In the genomic region with DNA sequence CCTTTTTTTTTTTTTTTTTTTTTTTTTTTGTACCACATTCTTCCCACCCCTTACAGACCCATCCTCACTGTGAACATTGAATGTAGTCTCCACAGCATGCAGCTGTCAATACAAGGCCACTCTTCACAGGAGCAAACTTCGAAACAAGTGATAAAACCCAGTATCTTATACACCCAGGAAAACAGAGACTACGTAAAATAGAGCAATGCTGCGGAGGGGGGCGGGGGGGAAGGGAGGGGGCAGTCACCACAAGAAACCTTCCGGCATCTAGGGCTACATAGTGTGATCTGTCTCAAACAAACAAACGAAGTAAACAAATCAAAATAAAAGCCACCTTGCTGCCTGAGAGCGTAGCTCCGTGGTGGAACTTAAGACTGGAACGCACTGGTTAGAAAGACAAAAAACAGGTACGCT, we compare ENCODE assay signal across 8 mouse cellular contexts. TPM values are rescaled to one million over a fixed set of nuclear protein-coding genes. Genes with fewer than 3 reads are reported as not detected.
DNase-seq lines count a peak whose midpoint lies in the region; ATAC-seq and TF ChIP-seq lines count a peak whose summit lies in the region.

No protein-coding gene starts in this region.

- peak overlapping the region; percentile 49 for H3K27ac ChIP-seq in heart, embryonic 15.5 days
- H3K27ac ChIP-seq in MEL (ENCODE audit: control insufficient read depth, low read depth, low read length): peak overlapping the region; percentile 81
- H3K27ac ChIP-seq in forebrain, embryonic 14.5 days (ENCODE audit: low read depth, low read length): no peak overlapping the region
- H3K27ac ChIP-seq in liver, embryonic 16.5 days (ENCODE audit: low read length): no peak overlapping the region

- no peaks in the 10 kb centered on the region for H3K9me3 ChIP-seq in heart, embryonic 15.5 days (replicated peaks)
- no peaks in the 10 kb centered on the region for H3K9me3 ChIP-seq in MEL (replicated peaks; ENCODE audit: insufficient read depth, low read length)
- H3K9me3 ChIP-seq in forebrain, embryonic 14.5 days (replicated peaks; ENCODE audit: control insufficient read depth, low read length): no peaks in the 10 kb centered on the region
- H3K9me3 ChIP-seq in liver, embryonic 16.5 days (replicated peaks; ENCODE audit: control insufficient read depth, low read length): no peaks in the 10 kb centered on the region

- TF ChIP-seq POLR2A in MEL (IDR thresholded peaks at IDR 0.05; ENCODE audit: control insufficient read depth in 1 of 2, insufficient read depth in 1 of 2, low read depth in 1 of 2, low read length in 2 of 2, poor library complexity in 1 of 2): no peak

- peak overlapping the region; percentile 82 for H3K4me3 ChIP-seq in heart, embryonic 15.5 days
- peak overlapping the region; percentile 93 to 99 for H3K4me3 ChIP-seq in MEL (ENCODE audit: control insufficient read depth in 1 of 2, insufficient read depth in 1 of 2, low read depth in 2 of 2, low read length in 2 of 2)
- H3K4me3 ChIP-seq in forebrain, embryonic 14.5 days (ENCODE audit: low read depth, low read length): peak overlapping the region; percentile 87
- peak overlapping the region; percentile 86 for H3K4me3 ChIP-seq in liver, embryonic 16.5 days (ENCODE audit: low read depth, low read length)

- intact Hi-C loops in heart, postnatal 25 days (cut with DNase I): no loop called here

- ATAC-seq in heart, embryonic 15.5 days (replicated peaks; ENCODE audit: insufficient number of reproducible peaks, insufficient read depth, low FRiP score, low read depth): no peak
- ATAC-seq in forebrain, embryonic 14.5 days: peak; percentile 35
- peak; percentile 51 for ATAC-seq in liver, embryonic 16.5 days (ENCODE audit: low read depth)

- H3K79me2 ChIP-seq in MEL (ENCODE audit: control insufficient read depth, insufficient read depth, low read length, poor library complexity): peaks cover 15% of the 10 kb centered on the region

- peak overlapping the region; percentile 68 for H3K9ac ChIP-seq in heart, embryonic 15.5 days
- H3K9ac ChIP-seq in MEL (ENCODE audit: control insufficient read depth, low read depth, low read length, poor library complexity, severe bottlenecking): peak overlapping the region; percentile 97
- H3K9ac ChIP-seq in forebrain, embryonic 14.5 days (ENCODE audit: low read length): peak overlapping the region; percentile 89
- H3K9ac ChIP-seq in liver, embryonic 16.5 days (ENCODE audit: low read depth, low read length): peak overlapping the region; percentile 80

- TF ChIP-seq EP300 in MEL (IDR thresholded peaks at IDR 0.05; ENCODE audit: low read depth in 1 of 2, low read length in 2 of 2): no peak

- peaks cover 12% of the 10 kb centered on the region for H3K4me1 ChIP-seq in heart, embryonic 15.5 days (replicated peaks)
- H3K4me1 ChIP-seq in MEL (ENCODE audit: control insufficient read depth in 1 of 2, insufficient read depth in 2 of 2, low read length in 2 of 2): peaks cover 3 to 5% of the 10 kb centered on the region in 2 experiments
- H3K4me1 ChIP-seq in forebrain, embryonic 14.5 days (ENCODE audit: control insufficient read depth, insufficient read depth, low read length): peaks cover 5% of the 10 kb centered on the region; the same call in 1 of the 2 replicates
- H3K4me1 ChIP-seq in liver, embryonic 16.5 days (ENCODE audit: control insufficient read depth, low read depth, low read length): peaks cover 4% of the 10 kb centered on the region

- peaks cover 7% of the 10 kb centered on the region for H3K36me3 ChIP-seq in heart, embryonic 15.5 days
- peaks cover 0 to 6% of the 10 kb centered on the region in 2 experiments; a peak in 3 of 4 replicates for H3K36me3 ChIP-seq in MEL (ENCODE audit: control insufficient read depth in 1 of 2, insufficient read depth in 2 of 2, low read length in 2 of 2)
- 0 out of 2 replicates have a peak, but pooled peaks cover 5% of the 10 kb centered on the region for H3K36me3 ChIP-seq in forebrain, embryonic 14.5 days (ENCODE audit: control insufficient read depth, insufficient read depth, low read length)
- H3K36me3 ChIP-seq in liver, embryonic 16.5 days (ENCODE audit: control insufficient read depth, insufficient read depth): peaks cover 1% of the 10 kb centered on the region; the same call in 1 of the 2 replicates

- TF ChIP-seq CTCF in MEL (IDR thresholded peaks at IDR 0.05 in 2 of 3, conservative IDR thresholded peaks at IDR 0.05 in 1 of 3; ENCODE audit: control insufficient read depth in 1 of 3, insufficient read depth in 1 of 3, low read depth in 2 of 3, low read length in 3 of 3, poor library complexity in 1 of 3, severe bottlenecking in 1 of 3): no peak

- WGBS in heart, embryonic 15.5 days: 2% methylated on average over 10 of the region's 10 CpGs
- 9% methylated on average over 10 of the region's 10 CpGs for WGBS in forebrain, embryonic 14.5 days
- 1% methylated on average over 10 of the region's 10 CpGs for WGBS in liver, embryonic 16.5 days (ENCODE audit: insufficient replicate concordance)

- no peak for DNase-seq in heart, postnatal 25 days (ENCODE audit: low spot score)
- DNase-seq in MEL (ENCODE audit: low read depth, low spot score): peak; percentile 52
- DNase-seq in forebrain, embryonic 14.5 days (ENCODE audit: low spot score): no peak
- DNase-seq in adrenal gland, postnatal 14 days: no peak
- DNase-seq in gastrocnemius, adult 18-20 months (ENCODE audit: low spot score): no peak
- no peak for DNase-seq in layer of hippocampus, adult 8-10 months (ENCODE audit: low spot score in 2 of 2)

- no peak for TF ChIP-seq RAD21 in MEL (IDR thresholded peaks at IDR 0.05; ENCODE audit: low read depth, low read length)

- no peaks in the 10 kb centered on the region for H3K27me3 ChIP-seq in heart, embryonic 15.5 days
- H3K27me3 ChIP-seq in MEL (ENCODE audit: control insufficient read depth in 1 of 2, insufficient read depth in 2 of 2, low read length in 2 of 2): peaks cover under 1 to 2% of the 10 kb centered on the region in 2 experiments; a peak in 2 of 4 replicates
- H3K27me3 ChIP-seq in forebrain, embryonic 14.5 days (replicated peaks; ENCODE audit: control insufficient read depth, insufficient read depth, low read length): no peaks in the 10 kb centered on the region
- no peaks in the 10 kb centered on the region for H3K27me3 ChIP-seq in liver, embryonic 16.5 days (ENCODE audit: control insufficient read depth, insufficient read depth, low read depth, low read length)

- H3K4me2 ChIP-seq in heart, embryonic 15.5 days: peak overlapping the region; percentile 69
- H3K4me2 ChIP-seq in forebrain, embryonic 14.5 days (ENCODE audit: low read length): peak overlapping the region; percentile 81
- peak overlapping the region; percentile 56 for H3K4me2 ChIP-seq in liver, embryonic 16.5 days (ENCODE audit: low read depth, low read length)

TF ChIP-seq in MEL, 35 proteins besides CTCF, POLR2A, EP300 and RAD21:
- TF ChIP-seq ZKSCAN1 (IDR thresholded peaks at IDR 0.05; ENCODE audit: low read depth, low read length) (no peak), HCFC1 (IDR thresholded peaks at IDR 0.05; ENCODE audit: low read depth, low read length) (no peak), NELFE (IDR thresholded peaks at IDR 0.05; ENCODE audit: low read depth, low read length) (no peak), MAZ (IDR thresholded peaks at IDR 0.05; ENCODE audit: low read depth, low read length) (peak; percentile 60; the same call in 1 of the 2 replicates), MXI1 (IDR thresholded peaks at IDR 0.05; ENCODE audit: low read depth, low read length) (peak; percentile 25; the same call in 1 of the 2 replicates)

RNA-seq across cellular contexts. Expression of gene Ndufs4, which starts 1.0 kb away (rescaled TPM):
- polyA plus RNA-seq in heart, embryonic 15.5 days (2015; fragmentation: Nextera tagmentation; extraction: Ambion mirVana): 338 and 430 TPM in 2 replicates
- 100 to 1,000 TPM; 579 to 605 TPM for total RNA-seq in heart, postnatal 25 days (2021)
- total RNA-seq in MEL (2012; rRNA removed): 176 and 189 TPM in 2 replicates
- 10 to 100 TPM in 1 of 2 experiments, not detected in 1; 76.8 TPM for polyA plus RNA-seq in MEL (2012; ENCODE audit: insufficient read depth in 1 of 2, insufficient read length in 2 of 2, low read depth in 1 of 2, low replicate concordance in 2 of 2, missing spikeins in 1 of 2)
- 350 and 406 TPM in 2 replicates for polyA plus RNA-seq in forebrain, embryonic 14.5 days (2014; fragmentation: Nextera tagmentation; extraction: Ambion mirVana)
- 127 and 133 TPM in 2 replicates for polyA plus RNA-seq in liver, embryonic 16.5 days (2015; fragmentation: Nextera tagmentation; extraction: Ambion mirVana)
- total RNA-seq in adrenal gland, postnatal 14 days (2021): 345 and 369 TPM in 2 replicates
- total RNA-seq in gastrocnemius, adult 18-20 months (2021): 100 to 1,000 TPM; 313 to 352 TPM
- 100 to 1,000 TPM; 126 to 143 (median 141) TPM for total RNA-seq in layer of hippocampus, adult 8-10 months (2022)

Comparison
In these comparisons a context has a peak if more than half of its experiments do, and no peak if none do; other contexts are left out.
1. H3K27ac ChIP-seq: peak in heart, embryonic 15.5 days (single experiment) and MEL (single experiment); none in forebrain, embryonic 14.5 days (single experiment) and liver, embryonic 16.5 days (single experiment).
2. Peak in every context shown above with its lines, with median percentiles within 50 percentile points of each other: H3K4me2 ChIP-seq, H3K4me3 ChIP-seq and H3K9ac ChIP-seq.